Mouse (Mus musculus) layer of hippocampus, adult 18-20 months (tissue): ENCODE results near the gene Camk2b. TPM values are rescaled to one million over a fixed set of nuclear protein-coding genes. Genes with fewer than 3 reads are reported as not detected.
"Not testable (repeated sequence)": the region's sequence is repeated elsewhere in the genome, so short reads cannot be mapped to it uniquely, and the experiment has no call there.

ENCODE experiments used
- DNase-seq, 2 experiments: peaks; one replicate each; pipeline ENCODE4 v3.0.0; 2022; ENCODE audit warnings: low spot score in 2 of 2
- total RNA-seq, 2 experiments: library from RNA; stranded (reverse); gene quantifications; 2 replicates each; pipeline ENCODE4 v1.2.3; 2021

The Camk2b gene
- total RNA-seq, 2 experiments from 2014 or later: 1,052 to 1,163 TPM

- peak in 1 of 2 experiments; percentile 74 for DNase-seq
These were observed 49.3 kb downstream of the Camk2b start for GRCm38 (mm10) chr11:6016797-6017395.

GRCm38 (mm10) chr11:6016368-6016767 lies 49.8 kb downstream of the Camk2b start:
- DNase-seq: no peak

GRCm38 (mm10) chr11:6015011-6015431 lies 51.1 kb downstream of the Camk2b start:
- no peak for DNase-seq

- no peak for DNase-seq
These were observed 52.8 kb downstream of the Camk2b start for GRCm38 (mm10) chr11:6013359-6013758.

- DNase-seq: no peak
These were observed 54.3 kb downstream of the Camk2b start for GRCm38 (mm10) chr11:6011879-6012278.

- not testable (repeated sequence) for DNase-seq
These were observed 55.2 kb downstream of the Camk2b start for GRCm38 (mm10) chr11:6010751-6011482.

- DNase-seq: not testable (repeated sequence)
These were observed 58.4 kb downstream of the Camk2b start for GRCm38 (mm10) chr11:6007779-6008128.

- DNase-seq: not testable (repeated sequence)
These were observed 59.0 kb downstream of the Camk2b start for GRCm38 (mm10) chr11:6007010-6007778.

GRCm38 (mm10) chr11:6006351-6007009 lies 59.7 kb downstream of the Camk2b start:
- DNase-seq: not testable (repeated sequence)

GRCm38 (mm10) chr11:6005374-6006043 lies 60.7 kb downstream of the Camk2b start:
- DNase-seq: not testable (repeated sequence)

GRCm38 (mm10) chr11:6003046-6003639 lies 63.0 kb downstream of the Camk2b start:
- DNase-seq: no peak

GRCm38 (mm10) chr11:6001981-6002649 lies 64.0 kb downstream of the Camk2b start:
- DNase-seq: no peak

- DNase-seq: no peak
These were observed 65.0 kb downstream of the Camk2b start for GRCm38 (mm10) chr11:6000961-6001682.

GRCm38 (mm10) chr11:5999832-6000771 lies 66.1 kb downstream of the Camk2b start:
- DNase-seq: peak; percentile 79 to 90

GRCm38 (mm10) chr11:5998472-5998871 lies 67.7 kb downstream of the Camk2b start:
- DNase-seq: no peak

- peak in 1 of 2 experiments; percentile 85 for DNase-seq
These were observed 70.2 kb downstream of the Camk2b start for GRCm38 (mm10) chr11:5995989-5996388.

GRCm38 (mm10) chr11:5994880-5995279 lies 71.3 kb downstream of the Camk2b start:
- no peak for DNase-seq

- no peak for DNase-seq
These were observed 72.0 kb downstream of the Camk2b start for GRCm38 (mm10) chr11:5994212-5994611.
